Mouse (Mus musculus): Measurements from ENCODE around the gene Tas2r130.
"Not testable (repeated sequence)": the region's sequence is repeated elsewhere in the genome, so short reads cannot be mapped to it uniquely, and the experiment has no call there.

Gene Tas2r130

DNA sequence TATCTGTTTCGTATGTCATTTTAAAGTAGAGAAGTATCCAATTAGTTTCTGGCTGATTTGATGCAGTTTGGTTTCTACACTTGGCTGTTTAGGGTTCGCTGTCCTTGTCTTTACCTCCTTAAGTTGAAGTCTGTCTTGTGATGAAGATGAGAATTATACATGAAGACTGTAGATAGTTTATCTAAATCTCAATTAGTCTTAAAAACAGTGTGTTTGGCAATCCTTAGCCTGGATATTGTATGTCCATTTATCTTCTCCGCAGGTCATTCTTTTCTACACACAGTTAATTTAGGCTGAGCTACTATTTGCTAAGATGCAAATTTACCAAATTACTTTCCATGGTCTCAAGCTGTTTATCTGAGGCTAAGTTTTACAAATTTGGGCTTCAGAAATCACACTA is at the start of gene Tas2r130:
Gene Tas2r130 (minus strand): TSS at position 101 of the 400 bp plus-strand sequence.
- DNase-seq: no peak

GRCm38 (mm10) chr6:131678786-131679185 is 48.1 kb upstream of the Tas2r130 start, which contains the start of gene Tas2r106:
Gene Tas2r106 (minus strand): TSS chr6:131678886.
- DNase-seq: no peak

GRCm38 (mm10) chr6:131660049-131660448 is 29.3 kb upstream of the Tas2r130 start, which contains the start of gene Tas2r107:
Gene Tas2r107 (minus strand): TSS chr6:131660149.
- no peak for DNase-seq

DNA sequence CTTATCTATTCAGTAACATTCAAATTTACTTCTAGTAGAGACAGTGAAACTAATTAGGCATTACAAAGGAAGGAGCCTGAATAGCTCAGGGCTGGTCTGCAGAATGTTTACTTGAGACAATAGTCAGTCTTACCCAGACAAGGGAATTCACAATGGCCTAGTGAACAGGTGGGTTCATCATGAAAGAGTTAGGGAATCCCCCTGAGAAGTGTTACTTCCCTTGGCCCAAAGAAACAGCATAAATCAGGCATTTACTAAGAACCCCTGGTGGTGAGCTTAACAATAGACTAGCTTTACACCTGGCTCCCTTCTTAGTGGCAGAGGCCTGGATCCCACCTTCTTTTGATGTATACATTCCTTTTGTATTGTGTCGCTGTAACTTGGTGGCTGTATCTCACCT is 20.8 kb downstream of the Tas2r130 start:
- DNase-seq: not testable (repeated sequence)

GRCm38 (mm10) chr6:131604821-131605220 is 25.9 kb downstream of the Tas2r130 start:
- no peak for DNase-seq
